Mouse (Mus musculus): Measurements from ENCODE around the gene App. TPM values are rescaled to one million over a fixed set of nuclear protein-coding genes. Genes with fewer than 3 reads are reported as not detected.

App gene
- polyA plus RNA-seq, 1 experiment from 2014 or later = 455 TPM

- H3K4me1 ChIP-seq (ENCODE audit: control insufficient read depth, insufficient read depth, low read length) = peaks cover 3% of the 10 kb centered on the region; the same call in 1 of the 2 replicates
- no peak overlapping the region for H3K9ac ChIP-seq (replicated peaks; ENCODE audit: low read depth, low read length)
- H3K9me3 ChIP-seq (ENCODE audit: control insufficient read depth, low read length) = no peaks in the 10 kb centered on the region
- H3K36me3 ChIP-seq (ENCODE audit: control insufficient read depth, insufficient read depth, low read length) = no peaks in the 10 kb centered on the region
- no peak overlapping the region for H3K27ac ChIP-seq (ENCODE audit: low read depth, low read length)
- H3K4me2 ChIP-seq (ENCODE audit: low read depth, low read length) = no peak overlapping the region
- no peak for ATAC-seq (ENCODE audit: low read depth)
- WGBS = 83% methylated on average over 11 of the region's 11 CpGs
- H3K27me3 ChIP-seq (ENCODE audit: control insufficient read depth, insufficient read depth, low read length) = no peaks in the 10 kb centered on the region
- no peak overlapping the region for H3K4me3 ChIP-seq (ENCODE audit: low read depth, low read length)
Measured at GRCm38 (mm10) chr16:85145369-85145768, 28.2 kb downstream of the App start.

GRCm38 (mm10) chr16:85144401-85144800 lies 29.2 kb downstream of the App start:
- Histone ChIP-seq H3K4me2 (ENCODE audit: low read depth, low read length) (no peak overlapping the region), H3K9me3 (ENCODE audit: control insufficient read depth, low read length) (no peaks in the 10 kb centered on the region), H3K27ac (ENCODE audit: low read depth, low read length) (no peak overlapping the region), H3K36me3 (ENCODE audit: control insufficient read depth, insufficient read depth, low read length) (no peaks in the 10 kb centered on the region), H3K27me3 (ENCODE audit: control insufficient read depth, insufficient read depth, low read length) (no peaks in the 10 kb centered on the region), H3K9ac (replicated peaks; ENCODE audit: low read depth, low read length) (no peak overlapping the region), H3K4me3 (ENCODE audit: low read depth, low read length) (no peak overlapping the region), H3K4me1 (ENCODE audit: control insufficient read depth, insufficient read depth, low read length) (peaks cover 7% of the 10 kb centered on the region; the same call in 1 of the 2 replicates)
- ATAC-seq (ENCODE audit: low read depth) = no peak
- 91% methylated on average over 6 of the region's 6 CpGs for WGBS

- Histone ChIP-seq H3K9me3 (ENCODE audit: control insufficient read depth, low read length) (no peaks in the 10 kb centered on the region), H3K4me1 (ENCODE audit: control insufficient read depth, insufficient read depth, low read length) (peaks cover 12% of the 10 kb centered on the region; the same call in 1 of the 2 replicates), H3K4me2 (ENCODE audit: low read depth, low read length) (no peak overlapping the region), H3K4me3 (ENCODE audit: low read depth, low read length) (no peak overlapping the region), H3K27me3 (ENCODE audit: control insufficient read depth, insufficient read depth, low read length) (no peaks in the 10 kb centered on the region), H3K9ac (replicated peaks; ENCODE audit: low read depth, low read length) (no peak overlapping the region), H3K27ac (ENCODE audit: low read depth, low read length) (no peak overlapping the region), H3K36me3 (ENCODE audit: control insufficient read depth, insufficient read depth, low read length) (no peaks in the 10 kb centered on the region)
- ATAC-seq (ENCODE audit: low read depth) = no peak
- WGBS = 88% methylated on average over 3 of the region's 3 CpGs
Measured at GRCm38 (mm10) chr16:85143863-85144262, 29.7 kb downstream of the App start.

GRCm38 (mm10) chr16:85143188-85143587 lies 30.4 kb downstream of the App start:
- Histone ChIP-seq H3K27ac (ENCODE audit: low read depth, low read length) (no peak overlapping the region), H3K27me3 (ENCODE audit: control insufficient read depth, insufficient read depth, low read length) (no peaks in the 10 kb centered on the region), H3K4me1 (ENCODE audit: control insufficient read depth, insufficient read depth, low read length) (peaks cover 14% of the 10 kb centered on the region; the same call in 1 of the 2 replicates), H3K4me2 (ENCODE audit: low read depth, low read length) (no peak overlapping the region), H3K9ac (replicated peaks; ENCODE audit: low read depth, low read length) (no peak overlapping the region), H3K9me3 (ENCODE audit: control insufficient read depth, low read length) (no peaks in the 10 kb centered on the region), H3K36me3 (ENCODE audit: control insufficient read depth, insufficient read depth, low read length) (no peaks in the 10 kb centered on the region), H3K4me3 (ENCODE audit: low read depth, low read length) (no peak overlapping the region)
- 61% methylated on average over 3 of the region's 3 CpGs for WGBS
- no peak for ATAC-seq (ENCODE audit: low read depth)

GRCm38 (mm10) chr16:85141404-85141803 lies 32.2 kb downstream of the App start:
- H3K4me2 ChIP-seq (ENCODE audit: low read depth, low read length) = no peak overlapping the region
- no peak overlapping the region for H3K4me3 ChIP-seq (ENCODE audit: low read depth, low read length)
- H3K36me3 ChIP-seq (ENCODE audit: control insufficient read depth, insufficient read depth, low read length) = no peaks in the 10 kb centered on the region
- no peak for ATAC-seq (ENCODE audit: low read depth)
- H3K27me3 ChIP-seq (ENCODE audit: control insufficient read depth, insufficient read depth, low read length) = no peaks in the 10 kb centered on the region
- no peak overlapping the region for H3K9ac ChIP-seq (replicated peaks; ENCODE audit: low read depth, low read length)
- H3K4me1 ChIP-seq (ENCODE audit: control insufficient read depth, insufficient read depth, low read length) = peaks cover 14% of the 10 kb centered on the region; the same call in 1 of the 2 replicates
- WGBS = 90% methylated on average over 4 of the region's 4 CpGs
- H3K27ac ChIP-seq (ENCODE audit: low read depth, low read length) = no peak overlapping the region
- H3K9me3 ChIP-seq (ENCODE audit: control insufficient read depth, low read length) = no peaks in the 10 kb centered on the region

GRCm38 (mm10) chr16:85139178-85139604 lies 34.4 kb downstream of the App start:
- no peak overlapping the region for H3K4me2 ChIP-seq (ENCODE audit: low read depth, low read length)
- no peaks in the 10 kb centered on the region for H3K9me3 ChIP-seq (ENCODE audit: control insufficient read depth, low read length)
- peaks cover 14% of the 10 kb centered on the region; the same call in 1 of the 2 replicates for H3K4me1 ChIP-seq (ENCODE audit: control insufficient read depth, insufficient read depth, low read length)
- H3K36me3 ChIP-seq (ENCODE audit: control insufficient read depth, insufficient read depth, low read length) = no peaks in the 10 kb centered on the region
- H3K9ac ChIP-seq (replicated peaks; ENCODE audit: low read depth, low read length) = no peak overlapping the region
- no peak overlapping the region for H3K4me3 ChIP-seq (ENCODE audit: low read depth, low read length)
- no peaks in the 10 kb centered on the region for H3K27me3 ChIP-seq (ENCODE audit: control insufficient read depth, insufficient read depth, low read length)
- 11% methylated on average over 9 of the region's 9 CpGs for WGBS
- 0 out of 2 replicates have a peak overlapping the region, but pooled peaks have one; percentile 23 for H3K27ac ChIP-seq (ENCODE audit: low read depth, low read length)
- peak; percentile 82 for ATAC-seq (ENCODE audit: low read depth)

GRCm38 (mm10) chr16:85137348-85137747 lies 36.2 kb downstream of the App start:
- Histone ChIP-seq H3K36me3 (ENCODE audit: control insufficient read depth, insufficient read depth, low read length) (no peaks in the 10 kb centered on the region), H3K4me1 (ENCODE audit: control insufficient read depth, insufficient read depth, low read length) (peaks cover 14% of the 10 kb centered on the region; the same call in 1 of the 2 replicates), H3K27me3 (ENCODE audit: control insufficient read depth, insufficient read depth, low read length) (no peaks in the 10 kb centered on the region), H3K27ac (ENCODE audit: low read depth, low read length) (no peak overlapping the region), H3K9ac (replicated peaks; ENCODE audit: low read depth, low read length) (no peak overlapping the region), H3K9me3 (ENCODE audit: control insufficient read depth, low read length) (no peaks in the 10 kb centered on the region), H3K4me3 (ENCODE audit: low read depth, low read length) (no peak overlapping the region), H3K4me2 (ENCODE audit: low read depth, low read length) (no peak overlapping the region)
- 68% methylated on average over 11 of the region's 11 CpGs for WGBS
- ATAC-seq (ENCODE audit: low read depth) = no peak

GRCm38 (mm10) chr16:85136046-85136445 lies 37.5 kb downstream of the App start:
- 75% methylated on average over 4 of the region's 4 CpGs for WGBS
- no peak for ATAC-seq (ENCODE audit: low read depth)

GRCm38 (mm10) chr16:85133468-85133881 lies 40.1 kb downstream of the App start:
- H3K9ac ChIP-seq (replicated peaks; ENCODE audit: low read depth, low read length) = no peak overlapping the region
- no peak overlapping the region for H3K4me2 ChIP-seq (ENCODE audit: low read depth, low read length)
- H3K4me3 ChIP-seq (ENCODE audit: low read depth, low read length) = no peak overlapping the region
- H3K36me3 ChIP-seq (ENCODE audit: control insufficient read depth, insufficient read depth, low read length) = no peaks in the 10 kb centered on the region
- 54% methylated on average over 5 of the region's 5 CpGs for WGBS
- H3K4me1 ChIP-seq (ENCODE audit: control insufficient read depth, insufficient read depth, low read length) = 0 out of 2 replicates have a peak, but pooled peaks cover 6% of the 10 kb centered on the region
- ATAC-seq (ENCODE audit: low read depth) = no peak
- H3K9me3 ChIP-seq (ENCODE audit: control insufficient read depth, low read length) = no peaks in the 10 kb centered on the region
- no peaks in the 10 kb centered on the region for H3K27me3 ChIP-seq (ENCODE audit: control insufficient read depth, insufficient read depth, low read length)
- H3K27ac ChIP-seq (ENCODE audit: low read depth, low read length) = no peak overlapping the region; the same call in 1 of the 2 replicates

More at GRCm38 (mm10) chr16:85136046-85136445, 37.5 kb downstream of the App start:
- H3K36me3 ChIP-seq (ENCODE audit: control insufficient read depth, insufficient read depth, low read length) = no peaks in the 10 kb centered on the region
- no peaks in the 10 kb centered on the region for H3K9me3 ChIP-seq (ENCODE audit: control insufficient read depth, low read length)
- H3K4me1 ChIP-seq (ENCODE audit: control insufficient read depth, insufficient read depth, low read length) = peaks cover 10% of the 10 kb centered on the region; the same call in 1 of the 2 replicates
- H3K27me3 ChIP-seq (ENCODE audit: control insufficient read depth, insufficient read depth, low read length) = no peaks in the 10 kb centered on the region
- no peak overlapping the region for H3K27ac ChIP-seq (ENCODE audit: low read depth, low read length)
- no peak overlapping the region for H3K9ac ChIP-seq (replicated peaks; ENCODE audit: low read depth, low read length)
- H3K4me2 ChIP-seq (ENCODE audit: low read depth, low read length) = no peak overlapping the region
- H3K4me3 ChIP-seq (ENCODE audit: low read depth, low read length) = no peak overlapping the region
